Mouse (Mus musculus) c-Kit-positive CD71-positive TER-119-positive erythroid progenitor cells, embryonic 14.5 days (primary cell): ENCODE results near the gene Tnrc6a.
A peak's percentile ranks its signal among the peaks of the same experiment; 100 is the strongest.

Experiments used
- DNase-seq: peaks from one replicate; pipeline ENCODE4 v3.0.0-alpha.2; 2013; ENCODE audit warnings: low spot score

Gene Tnrc6a

DNA sequence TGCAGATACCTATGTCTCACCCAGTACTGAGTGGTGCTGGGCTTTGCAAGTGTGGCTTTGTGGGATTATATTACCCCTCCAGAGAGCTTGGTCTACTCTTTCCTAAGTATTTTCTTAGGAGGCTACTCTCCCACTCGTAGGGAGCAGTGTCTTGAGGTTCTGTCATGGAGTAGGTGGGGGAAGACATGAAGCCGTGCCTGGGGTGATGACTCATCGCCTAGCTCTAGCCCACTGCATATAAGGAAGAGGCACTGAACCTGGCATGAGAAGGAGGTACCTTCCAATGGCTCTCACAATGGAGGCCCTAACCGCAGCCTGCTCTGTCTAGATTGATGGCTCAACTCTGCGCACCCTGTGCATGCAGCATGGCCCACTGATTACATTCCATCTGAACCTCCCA, 68.0 kb downstream of the Tnrc6a start:
- DNase-seq: no peak

- no peak for DNase-seq
Observed at GRCm38 (mm10) chr7:123193201-123193600, 69.5 kb downstream of the Tnrc6a start.

- no peak for DNase-seq
Observed at GRCm38 (mm10) chr7:123194696-123195095, 71.0 kb downstream of the Tnrc6a start.

GRCm38 (mm10) chr7:123196432-123196831, 72.7 kb downstream of the Tnrc6a start:
- DNase-seq: no peak

DNA sequence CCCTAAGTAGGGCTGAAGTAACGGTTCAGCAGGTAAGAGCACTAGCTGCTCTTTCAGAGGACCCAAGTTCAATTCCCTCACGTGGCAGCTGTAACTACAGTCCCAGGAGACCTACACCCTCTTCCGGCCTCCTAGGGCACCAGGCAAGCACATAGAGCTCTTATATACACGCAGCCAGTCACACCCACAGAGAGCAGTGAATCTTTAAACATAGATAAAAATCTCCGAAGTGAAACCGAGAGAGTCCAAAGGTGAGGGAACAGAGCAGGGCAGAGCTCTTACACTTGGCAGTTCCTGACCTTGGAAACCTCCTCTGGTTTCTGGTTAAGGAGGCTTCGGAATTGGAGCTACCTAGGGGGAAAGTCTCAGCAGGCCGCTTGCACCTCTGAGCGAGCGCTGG, 75.0 kb downstream of the Tnrc6a start:
- no peak for DNase-seq

- no peak for DNase-seq
Observed at GRCm38 (mm10) chr7:123199151-123199550, 75.5 kb downstream of the Tnrc6a start.

DNA sequence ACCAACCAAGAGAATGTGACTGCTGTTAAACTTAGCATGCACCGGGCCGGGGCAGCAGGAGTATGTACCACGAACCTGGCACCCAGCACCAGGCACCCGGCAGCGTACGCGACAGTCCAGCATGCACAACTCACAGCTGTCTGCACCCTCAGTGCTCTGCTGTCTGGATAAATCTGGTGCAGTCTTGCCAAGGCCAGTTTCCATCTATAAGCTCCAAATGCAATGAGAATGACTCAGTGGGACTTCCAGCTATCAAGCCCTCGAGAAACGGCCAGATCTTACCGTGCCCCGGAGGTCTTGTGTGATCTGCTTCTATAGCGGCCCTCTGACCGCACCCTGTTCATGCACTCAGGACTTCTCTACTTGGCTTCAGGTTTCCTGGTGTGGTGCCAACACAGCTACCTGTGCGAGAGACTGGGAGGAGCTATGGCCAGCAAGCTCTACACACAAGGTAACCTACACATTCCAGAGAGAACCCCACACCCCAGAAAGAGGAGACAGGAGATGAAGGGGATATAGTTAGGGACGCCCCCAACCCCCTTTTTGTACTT, 76.0 kb downstream of the Tnrc6a start:
- no peak for DNase-seq

DNA sequence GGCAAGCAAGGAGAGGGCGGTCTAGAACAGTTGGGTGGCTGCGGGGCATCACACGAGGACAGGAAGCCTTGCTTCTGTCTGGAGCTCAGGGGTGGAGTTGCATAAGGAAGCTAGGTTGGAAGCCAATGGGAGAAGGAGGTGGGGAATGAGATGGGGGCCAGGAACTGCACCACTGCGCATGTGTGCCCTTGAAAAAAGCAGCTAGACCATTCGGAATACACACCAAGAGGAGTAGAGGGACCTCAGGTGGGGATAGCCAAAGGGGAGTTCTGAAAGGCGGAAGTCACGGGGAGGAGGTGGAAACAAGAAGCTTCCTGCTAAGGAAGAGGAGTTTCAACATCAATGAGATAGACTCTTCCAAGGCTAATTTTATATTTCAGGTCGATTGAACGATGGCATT, 77.0 kb downstream of the Tnrc6a start:
- no peak for DNase-seq

- DNase-seq: peak; percentile 38
Observed at GRCm38 (mm10) chr7:123205261-123205660, 81.6 kb downstream of the Tnrc6a start.

DNA sequence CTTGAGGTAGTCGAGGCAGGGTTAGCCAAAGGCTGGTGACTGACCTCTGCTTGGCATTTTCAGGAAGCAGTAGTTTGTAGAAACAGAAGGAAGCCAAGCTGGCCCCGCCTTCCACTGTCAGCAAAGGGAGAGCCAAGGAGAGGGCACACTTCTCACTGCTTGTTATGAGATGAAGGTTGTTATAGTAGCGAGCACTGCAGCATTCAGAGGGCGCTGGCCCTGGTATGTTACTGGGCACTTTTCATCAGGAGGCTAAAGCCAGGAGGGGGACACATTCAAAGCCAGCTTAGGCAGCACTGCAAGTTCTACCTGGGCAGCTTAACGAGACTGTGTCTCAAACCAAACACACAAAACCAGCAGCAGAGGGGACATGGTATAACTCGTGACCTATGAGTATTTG, 83.9 kb downstream of the Tnrc6a start:
- no peak for DNase-seq

DNA sequence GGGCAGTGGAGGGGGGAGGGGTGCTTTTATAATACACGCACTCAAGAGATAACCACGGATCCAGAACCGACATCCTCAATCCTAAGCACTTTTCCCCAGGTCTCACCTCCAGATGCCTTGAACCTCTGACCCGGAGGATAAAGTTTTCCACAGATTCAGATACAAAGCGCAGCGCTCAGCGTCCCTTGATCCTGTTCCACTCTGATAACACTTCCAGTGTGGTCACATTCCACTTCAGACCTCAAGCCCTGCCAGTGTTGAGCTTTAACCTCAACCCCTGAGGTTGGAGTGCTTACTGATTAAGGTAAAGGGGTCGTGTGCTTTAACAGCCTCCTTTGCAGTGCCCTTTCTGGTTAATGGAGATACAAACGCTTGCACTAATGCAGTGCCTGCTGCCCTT, 86.2 kb downstream of the Tnrc6a start:
- no peak for DNase-seq

GRCm38 (mm10) chr7:123211461-123211860, 87.8 kb downstream of the Tnrc6a start:
- DNase-seq: no peak

DNA sequence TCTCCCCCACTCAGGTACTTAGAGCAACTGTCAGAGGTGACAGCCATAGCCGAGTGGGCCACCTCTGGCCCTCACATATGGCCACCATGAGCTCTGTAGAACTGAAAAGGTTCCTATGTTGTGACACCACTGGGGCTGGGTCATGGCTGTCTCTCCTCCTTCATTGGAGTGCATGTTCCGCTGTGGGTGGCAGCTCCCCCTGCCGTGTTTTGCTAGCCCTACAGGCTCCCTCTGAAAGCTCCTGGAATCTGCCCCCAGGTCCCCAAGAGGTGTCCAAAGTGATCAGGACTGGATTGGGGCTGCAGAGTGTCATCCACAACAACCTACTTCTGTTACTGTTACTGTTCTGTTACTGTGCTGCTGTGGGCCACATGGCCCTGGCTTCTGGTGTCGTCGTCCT, 88.6 kb downstream of the Tnrc6a start:
- no peak for DNase-seq

DNA sequence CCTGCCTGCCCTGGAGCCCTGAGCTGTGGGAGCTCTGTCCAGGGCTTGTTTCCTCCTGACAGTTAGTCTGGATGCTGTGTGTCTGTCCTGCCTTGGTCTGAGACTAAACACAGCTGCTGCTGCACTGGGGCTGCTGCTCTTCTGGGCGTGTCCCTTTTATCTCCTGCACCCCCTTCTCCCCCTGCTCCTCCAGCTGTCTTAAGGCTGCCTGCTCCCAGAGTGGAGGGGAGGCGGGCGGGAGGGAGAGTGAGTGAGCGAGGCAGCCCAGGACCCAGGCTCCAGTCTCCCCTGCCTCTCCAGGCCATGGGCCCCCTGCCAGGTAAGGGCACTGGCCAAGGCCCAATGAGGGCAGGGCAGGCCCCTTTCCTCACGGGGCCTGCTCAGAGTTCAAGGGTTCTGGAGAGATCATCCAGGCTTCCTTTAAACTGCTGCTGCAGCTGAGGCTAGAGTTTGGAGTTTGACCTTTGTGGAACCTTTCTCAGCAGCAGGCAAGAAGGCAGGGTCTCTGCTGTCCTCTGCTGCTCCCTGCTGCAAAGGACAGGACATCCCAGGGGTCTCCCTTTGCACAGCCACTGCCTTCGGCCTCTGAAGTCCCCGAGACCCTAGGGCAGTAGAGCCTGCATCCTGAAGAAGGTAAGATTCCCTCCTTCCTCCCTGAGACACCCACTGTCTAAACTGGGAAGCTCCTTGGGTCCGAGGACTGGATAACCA, 90.8 kb downstream of the Tnrc6a start, which contains the start of gene Slc5a11:
Gene Slc5a11, plus strand, starts transcription at position 416 of the 711 bp plus-strand sequence.
- no peak for DNase-seq

- DNase-seq: no peak
Observed at GRCm38 (mm10) chr7:123215138-123215537, 91.5 kb downstream of the Tnrc6a start.

- DNase-seq: no peak
Observed at GRCm38 (mm10) chr7:123217448-123218354, 94.0 kb downstream of the Tnrc6a start.

GRCm38 (mm10) chr7:123218620-123219019, 94.9 kb downstream of the Tnrc6a start:
- DNase-seq: no peak

DNA sequence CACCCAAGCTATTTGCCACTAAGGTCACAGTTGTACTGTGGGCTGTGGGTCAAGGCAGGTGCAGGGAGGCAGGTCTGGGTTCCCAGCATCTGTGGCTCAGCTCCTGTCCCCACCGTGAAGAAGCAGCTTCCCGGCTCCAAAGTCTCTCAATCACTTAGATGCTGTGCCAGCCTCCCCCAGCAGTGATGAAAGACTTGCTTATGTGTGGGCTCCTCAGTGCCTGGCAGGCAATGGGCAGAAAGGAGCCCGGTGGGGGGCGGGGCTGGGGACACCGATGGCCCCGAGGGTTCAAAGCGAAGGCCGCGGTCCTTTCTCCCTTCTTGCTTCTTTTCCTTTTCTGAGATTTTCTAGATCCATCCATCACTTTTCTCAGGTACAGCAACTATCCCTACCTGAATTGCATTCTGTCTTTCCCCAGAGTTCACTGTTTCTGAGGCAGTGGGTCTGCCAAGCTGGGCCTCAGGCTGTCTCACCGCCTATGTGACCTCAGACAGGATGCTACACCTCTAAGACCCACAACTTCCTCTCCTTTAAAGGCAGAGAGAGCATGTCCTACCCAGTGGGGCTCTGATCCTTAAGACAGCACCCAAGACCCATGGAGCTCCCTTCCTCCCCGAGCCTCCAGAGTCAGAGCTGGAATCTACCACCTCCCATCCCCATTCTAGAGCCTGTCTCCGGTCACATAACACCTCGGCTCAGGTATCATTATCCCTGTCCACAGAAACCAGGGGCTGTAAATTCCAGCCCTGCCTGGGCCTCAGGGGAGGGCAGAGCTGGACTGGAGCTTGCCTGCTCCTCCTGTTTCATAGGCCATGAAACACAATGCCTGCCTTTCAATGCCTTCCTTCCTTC, 96.3 kb downstream of the Tnrc6a start:
- DNase-seq: no peak

DNA sequence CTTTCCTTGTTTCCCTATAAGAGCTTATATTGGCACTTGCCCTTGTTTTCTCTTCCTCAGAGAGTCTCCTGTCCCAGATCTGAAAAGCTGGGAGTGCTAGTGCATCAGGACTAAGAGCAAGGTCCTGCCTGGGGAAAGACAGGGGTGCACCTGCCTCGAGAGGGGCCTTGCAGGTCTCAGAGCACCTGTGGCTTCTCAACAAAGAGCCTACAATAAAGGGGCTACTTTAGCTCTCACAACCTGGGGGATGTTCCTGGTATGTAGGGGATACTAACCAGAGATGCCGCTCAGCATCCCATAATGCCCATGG, 96.9 kb downstream of the Tnrc6a start:
- no peak for DNase-seq

GRCm38 (mm10) chr7:123224076-123224475, 100.4 kb downstream of the Tnrc6a start:
- DNase-seq: no peak

- no peak for DNase-seq
Observed at GRCm38 (mm10) chr7:123225159-123225558, 101.5 kb downstream of the Tnrc6a start.

DNA sequence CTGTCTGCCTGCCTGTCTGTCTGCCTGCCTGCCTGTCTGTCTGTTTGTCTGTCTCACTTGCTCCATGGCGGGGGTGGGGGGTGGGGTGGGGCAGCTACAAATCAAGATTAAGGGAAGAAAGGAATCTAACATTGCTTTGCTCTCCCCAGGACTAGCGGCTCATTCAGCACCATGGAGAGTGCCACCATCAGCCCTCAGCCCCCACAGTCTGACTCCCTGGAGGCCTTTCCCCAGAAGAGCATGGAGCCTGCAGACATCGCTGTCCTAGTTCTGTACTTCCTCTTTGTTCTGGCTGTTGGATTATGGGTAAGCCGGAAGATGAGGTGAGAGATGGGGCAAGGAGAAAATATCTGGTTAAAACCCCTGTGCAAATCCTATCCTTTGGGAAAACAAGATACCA, 111.8 kb downstream of the Tnrc6a start:
- DNase-seq: peak; percentile 12
